Mouse (Mus musculus) erythroblast, embryonic 14.5 days (primary cell): ENCODE measurements around the gene Hmga2.

Source experiments
- GATA1 ChIP-seq: IDR thresholded peaks from 2 replicates; pipeline ENCODE4 v1.6.1; 2012; ENCODE audit warnings: low read length, inconsistent platforms, mixed read lengths
- TAL1 ChIP-seq: IDR thresholded peaks from 3 replicates; pipeline ENCODE4 v1.6.1; 2012; ENCODE audit warnings: low read length, inconsistent platforms, mixed read lengths

- no peak for TF ChIP-seq GATA1
- TF ChIP-seq TAL1, result no peak
Measured at GRCm38 (mm10) chr10:120461769-120462168, 14.5 kb downstream of the Hmga2 start.
